ENCODE assay signal across 1 mouse cellular context in the genomic region with DNA sequence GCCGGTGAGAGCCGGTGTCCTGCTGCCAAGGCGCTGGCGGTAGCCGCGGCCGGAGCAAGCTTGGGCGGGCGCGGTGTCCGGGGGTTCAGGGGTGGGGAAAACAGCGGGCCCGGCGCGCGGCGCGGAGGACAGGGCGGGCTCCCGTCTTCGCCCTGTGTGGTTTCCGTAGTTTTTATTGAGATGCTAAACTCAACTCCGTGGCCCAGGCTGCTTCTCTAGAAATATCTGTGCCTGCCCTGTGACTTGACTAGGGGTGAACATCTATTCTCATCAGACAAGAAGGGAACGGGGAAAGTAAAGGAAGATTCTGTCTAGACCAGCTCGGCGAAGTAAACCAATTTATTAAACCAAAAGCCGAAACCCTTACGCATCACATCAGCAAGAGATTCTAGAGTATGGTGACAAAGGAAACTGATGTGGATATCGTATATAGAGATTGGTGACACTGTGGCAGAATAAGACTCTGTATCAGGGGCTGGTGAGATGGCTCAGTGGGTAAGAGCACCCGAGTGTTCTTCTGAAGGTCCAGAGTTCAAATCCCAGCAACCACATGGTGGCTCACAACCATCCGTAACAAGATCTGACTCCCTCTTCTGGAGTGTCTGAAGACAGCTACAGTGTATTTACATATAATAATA.
TF ChIP-seq lines count a peak whose summit lies in the region.

No protein-coding gene starts in this region.

TF ChIP-seq in MEL, 35 proteins besides CTCF, POLR2A, EP300 and RAD21 (continued from another document):
- no peak for TF ChIP-seq ZKSCAN1 (IDR thresholded peaks at IDR 0.05; ENCODE audit: low read depth, low read length)
- no peak for TF ChIP-seq UBTF (IDR thresholded peaks at IDR 0.05; ENCODE audit: borderline replicate concordance, insufficient read depth, low read depth, low read length)
- peak; percentile 44 for TF ChIP-seq SIN3A (IDR thresholded peaks at IDR 0.05; ENCODE audit: low read length)
- TF ChIP-seq POLR2AphosphoS2 (IDR thresholded peaks at IDR 0.05; ENCODE audit: low read length): no peak
- TF ChIP-seq TBP (IDR thresholded peaks at IDR 0.05; ENCODE audit: low read depth, low read length): peak; percentile 97
